Mouse (Mus musculus) neural tube, embryonic 12.5 days (tissue): ENCODE data around the gene Ppm1l. TPM values are rescaled to one million over a fixed set of nuclear protein-coding genes. Genes with fewer than 3 reads are reported as not detected.

ENCODE experiments used
- ATAC-seq: fragments of 200-750 bp; cut with Nextera tagmentation; 2 replicates; pipeline ENCODE4 v1.8.0; 2017; ENCODE audit warnings: low read depth, mild to moderate bottlenecking, moderate TSS enrichment, moderate library complexity; ENCODE audit not compliant: low FRiP score
- H3K27ac ChIP-seq: fragments of 300-500 bp; sonication (generic); 2 replicates; pipeline ENCODE4 v1.5.1; 2016
- H3K27me3 ChIP-seq: fragments of 300-500 bp; sonication (generic); replicated peaks from 2 replicates; pipeline ENCODE4 v1.6.1; 2016; ENCODE audit warnings: mild to moderate bottlenecking
- H3K36me3 ChIP-seq: fragments of 300-500 bp; sonication (generic); 2 replicates; pipeline ENCODE4 v1.6.1; 2016; ENCODE audit warnings: mild to moderate bottlenecking
- H3K4me1 ChIP-seq: fragments of 300-500 bp; sonication (generic); 2 replicates; pipeline ENCODE4 v1.6.1; 2016
- H3K4me2 ChIP-seq: fragments of 300-500 bp; sonication (generic); replicated peaks from 2 replicates; pipeline ENCODE4 v1.6.1; 2016; ENCODE audit warnings: mild to moderate bottlenecking
- H3K4me3 ChIP-seq: fragments of 300-500 bp; sonication (generic); 2 replicates; pipeline ENCODE4 v1.5.1; 2016
- H3K9ac ChIP-seq: fragments of 300-500 bp; sonication (generic); 2 replicates; pipeline ENCODE4 v1.6.1; 2016; ENCODE audit warnings: mild to moderate bottlenecking
- H3K9me3 ChIP-seq: fragments of 300-500 bp; sonication (generic); 2 replicates; pipeline ENCODE4 v1.6.1; 2016; ENCODE audit warnings: mild to moderate bottlenecking
- WGBS: fragments of 180-500 bp; shearing (Covaris S2); methylation state at CpG from one replicate; pipeline ENCODE4 v1.1.7; 2016; 5-methylcytosine and 5-hydroxymethylcytosine counted together
- polyA plus RNA-seq: library from polyadenylated mRNA; unstranded; fragments of >200 nt; fragmentation: Nextera tagmentation; extraction: Ambion mirVana; gene quantifications from 2 replicates; pipeline ENCODE4 v1.2.1, GENCODE M21; 2016

Ppm1l gene
- polyA plus RNA-seq, 1 experiment from 2014 or later: 26.0 TPM

DNA sequence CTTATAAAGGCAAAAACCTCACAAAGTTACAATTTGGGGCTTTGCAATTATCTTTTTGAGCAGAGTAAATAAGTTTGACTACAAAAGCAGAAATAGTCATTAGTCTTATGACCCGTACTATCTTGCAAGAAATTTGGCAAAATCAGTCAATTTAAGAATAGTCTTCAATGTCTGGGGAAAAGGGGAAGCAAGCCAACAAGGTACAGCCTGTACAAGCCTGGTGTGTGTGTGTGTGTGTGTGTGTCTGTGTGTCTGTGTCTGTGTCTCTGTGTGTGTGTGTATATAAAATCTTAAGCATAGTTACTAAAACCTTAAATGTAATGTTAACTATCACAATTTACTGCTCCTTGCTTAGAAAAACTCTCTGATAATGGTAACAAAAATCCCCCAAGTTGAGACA is 290.3 kb downstream of the Ppm1l start:
- no peaks in the 10 kb centered on the region for H3K4me1 ChIP-seq
- no peak for ATAC-seq
- H3K9me3 ChIP-seq: 0 out of 2 replicates have a peak, but pooled peaks cover under 1% of the 10 kb centered on the region
- 96% methylated on average over 1 of the region's 1 CpGs for WGBS
- H3K4me3 ChIP-seq: no peak overlapping the region
- no peak overlapping the region for H3K27ac ChIP-seq
- no peak overlapping the region for H3K9ac ChIP-seq
- H3K36me3 ChIP-seq: no peaks in the 10 kb centered on the region
- H3K27me3 ChIP-seq: no peaks in the 10 kb centered on the region
- H3K4me2 ChIP-seq: no peak overlapping the region

DNA sequence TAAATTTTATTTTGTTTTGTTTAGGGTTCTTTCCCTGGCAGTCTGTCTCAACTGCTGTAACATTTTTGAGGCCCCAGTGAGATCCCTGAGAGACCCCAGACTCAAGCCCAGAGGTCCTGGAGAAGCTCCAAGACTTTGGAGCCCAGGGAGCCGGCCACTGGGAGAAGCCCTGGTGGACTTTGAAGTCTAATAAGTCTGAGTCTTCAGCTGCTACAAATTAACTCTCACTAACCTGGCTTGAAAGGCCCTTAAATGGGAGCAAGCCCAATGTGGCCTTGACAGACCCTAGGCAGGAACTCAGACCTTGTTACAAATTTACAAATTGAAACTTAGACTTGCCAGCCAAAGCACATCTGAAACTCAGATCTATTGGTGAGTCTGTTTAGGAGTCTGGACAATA is 290.8 kb downstream of the Ppm1l start:
- H3K27me3 ChIP-seq: no peaks in the 10 kb centered on the region
- no peaks in the 10 kb centered on the region for H3K36me3 ChIP-seq
- peaks cover 6% of the 10 kb centered on the region; the same call in 1 of the 2 replicates for H3K9me3 ChIP-seq
- no peak overlapping the region for H3K4me3 ChIP-seq
- H3K9ac ChIP-seq: no peak overlapping the region
- no peak overlapping the region for H3K4me2 ChIP-seq
- 56% methylated on average over 1 of the region's 1 CpGs for WGBS
- no peak overlapping the region for H3K27ac ChIP-seq
- H3K4me1 ChIP-seq: no peaks in the 10 kb centered on the region
- no peak for ATAC-seq

DNA sequence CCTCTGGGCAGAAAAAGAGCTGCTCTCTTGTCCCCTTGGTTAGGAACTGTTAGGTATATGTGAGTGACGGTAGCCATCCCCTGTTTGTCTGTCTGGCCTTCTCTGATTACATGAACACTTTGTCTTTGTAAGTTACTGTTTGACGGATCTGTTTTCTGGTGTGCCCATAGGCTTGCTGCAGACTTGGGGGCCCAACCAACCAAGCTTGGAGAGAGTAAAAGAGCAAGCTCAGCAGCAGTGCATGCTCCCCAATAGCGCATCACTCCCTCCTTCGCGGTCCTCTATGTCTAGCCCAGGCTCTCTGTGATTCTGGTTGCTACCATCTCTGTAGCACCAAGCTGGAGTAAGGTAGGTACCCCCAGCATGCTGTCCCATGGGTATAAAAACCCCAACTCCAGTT is 291.2 kb downstream of the Ppm1l start:
- no peak overlapping the region for H3K4me2 ChIP-seq
- no peaks in the 10 kb centered on the region for H3K36me3 ChIP-seq
- no peak overlapping the region for H3K4me3 ChIP-seq
- WGBS: 92% methylated on average over 5 of the region's 5 CpGs
- no peaks in the 10 kb centered on the region for H3K27me3 ChIP-seq
- no peaks in the 10 kb centered on the region for H3K4me1 ChIP-seq
- H3K9me3 ChIP-seq: peaks cover 11% of the 10 kb centered on the region; the same call in 1 of the 2 replicates
- no peak overlapping the region for H3K27ac ChIP-seq
- no peak for ATAC-seq
- H3K9ac ChIP-seq: no peak overlapping the region

Other genes with a start within 250 kb of the Ppm1l start
- 48.7 and 53.5 TPM in 2 replicates for gene Kpna4, start 189.7 kb upstream of the Ppm1l start, polyA plus RNA-seq
- gene Arl14, start 94.4 kb upstream of the Ppm1l start, polyA plus RNA-seq: not detected in 2 replicates